Mouse (Mus musculus): ENCODE data around the gene Dync1i1.

GRCm38 (mm10) chr6:5961960-5962359, 236.5 kb downstream of the Dync1i1 start:
- no peak for TF ChIP-seq POLR2A (IDR thresholded peaks at IDR 0.05; ENCODE audit: low read depth, low read length)
- TF ChIP-seq CTCF (IDR thresholded peaks at IDR 0.05; ENCODE audit: borderline replicate concordance, insufficient read depth, low read length), result no peak
